Mouse (Mus musculus) lung, postnatal 0 days (tissue): ENCODE results near the gene Gpatch2l.

Experiments
- CTCF ChIP-seq: IDR thresholded peaks from 2 replicates; pipeline ENCODE4 v1.5.1; 2016; ENCODE audit warnings: antibody characterized with exemption, mild to moderate bottlenecking
- EP300 ChIP-seq: IDR thresholded peaks from 2 replicates; pipeline ENCODE4 v1.6.1; 2016; ENCODE audit warnings: antibody characterized with exemption, mild to moderate bottlenecking, control low read depth

- TF ChIP-seq CTCF (no peak), EP300 (no peak)
These were observed 30.5 kb upstream of the Gpatch2l start for GRCm38 (mm10) chr12:86211099-86211520.
